22 mouse cellular contexts compared by ENCODE assay signal in genomic region chr3:63665307-63665706, GRCm38 (mm10).
DNase-seq lines count a peak whose midpoint lies in the region; ATAC-seq and TF ChIP-seq lines count a peak whose summit lies in the region.
"Had no signal": no experiment of that assay in that cellular context is flagged by ENCODE, and none has a peak within 500 bp of the region (broad histone marks: within the 10 kb centered on the region; RNA-seq: fewer than 3 reads in every experiment).

No protein-coding gene starts in this region.

- H3K36me3 ChIP-seq in hindbrain, embryonic 15.5 days, result no peaks in the 10 kb centered on the region
- H3K36me3 ChIP-seq in hindbrain, postnatal 0 days (ENCODE audit: insufficient read depth, low read length), result no peaks in the 10 kb centered on the region
- H3K36me3 ChIP-seq: embryonic facial prominence, embryonic 12.5 days; embryonic facial prominence, embryonic 15.5 days; forebrain, embryonic 12.5 days; hindbrain, embryonic 12.5 days had no signal

- WGBS in hindbrain, embryonic 15.5 days, result 72% methylated on average over 3 of the region's 3 CpGs
- 76% methylated on average over 3 of the region's 3 CpGs for WGBS in hindbrain, postnatal 0 days

- no peaks in the 10 kb centered on the region for H3K27me3 ChIP-seq in hindbrain, embryonic 15.5 days
- no peaks in the 10 kb centered on the region for H3K27me3 ChIP-seq in hindbrain, postnatal 0 days (ENCODE audit: insufficient read depth, low read length)
- H3K27me3 ChIP-seq: embryonic facial prominence, embryonic 12.5 days; embryonic facial prominence, embryonic 15.5 days; forebrain, embryonic 12.5 days; hindbrain, embryonic 12.5 days had no signal

- ATAC-seq in hindbrain, embryonic 15.5 days (ENCODE audit: low FRiP score, low read depth), result no peak
- no peak for ATAC-seq in hindbrain, postnatal 0 days
- ATAC-seq in megakaryocyte, adult 5-6 weeks (ENCODE audit: poor library complexity, severe bottlenecking), result peak; percentile 63
- ATAC-seq: activated CD4-positive, CD25-positive, alpha-beta regulatory T cell, adult 4 months; inflammation-experienced regulatory T-cells, adult 6 months; intestine, embryonic 16.5 days had no signal

- no peak overlapping the region for H3K9ac ChIP-seq in hindbrain, embryonic 15.5 days
- no peak overlapping the region for H3K9ac ChIP-seq in hindbrain, postnatal 0 days (replicated peaks; ENCODE audit: low read length)
- H3K9ac ChIP-seq: embryonic facial prominence, embryonic 12.5 days; embryonic facial prominence, embryonic 15.5 days; forebrain, embryonic 12.5 days; hindbrain, embryonic 12.5 days had no signal

- H3K4me1 ChIP-seq in hindbrain, embryonic 15.5 days (replicated peaks), result 0 out of 2 replicates have a peak, but pooled peaks cover 5% of the 10 kb centered on the region
- no peaks in the 10 kb centered on the region for H3K4me1 ChIP-seq in hindbrain, postnatal 0 days (ENCODE audit: insufficient read depth, low read length)
- H3K4me1 ChIP-seq: embryonic facial prominence, embryonic 12.5 days; embryonic facial prominence, embryonic 15.5 days; forebrain, embryonic 12.5 days; hindbrain, embryonic 12.5 days had no signal

- H3K4me3 ChIP-seq in hindbrain, embryonic 15.5 days, result no peak overlapping the region
- H3K4me3 ChIP-seq in hindbrain, postnatal 0 days (ENCODE audit: low read length), result no peak overlapping the region
- H3K4me3 ChIP-seq: embryonic facial prominence, embryonic 12.5 days; embryonic facial prominence, embryonic 15.5 days; forebrain, embryonic 12.5 days; hindbrain, embryonic 12.5 days had no signal

- H3K27ac ChIP-seq in hindbrain, embryonic 15.5 days (replicated peaks), result 0 out of 2 replicates have a peak overlapping the region, but pooled peaks have one; percentile 51
- no peak overlapping the region for H3K27ac ChIP-seq in hindbrain, postnatal 0 days
- H3K27ac ChIP-seq: embryonic facial prominence, embryonic 12.5 days; embryonic facial prominence, embryonic 15.5 days; forebrain, embryonic 12.5 days; hindbrain, embryonic 12.5 days had no signal

- no peak for DNase-seq in hindbrain, postnatal 0 days (ENCODE audit: low spot score)
- peak; percentile 17 for DNase-seq in 416B (ENCODE audit: low read depth)
- peak; percentile 3 for DNase-seq in brain, adult 2 months (ENCODE audit: low read depth, low spot score)
- DNase-seq in spleen, adult 12 weeks (ENCODE audit: low spot score), result no peak
- no peak for DNase-seq in urinary bladder, adult 18-20 months (ENCODE audit: low spot score in 2 of 2)
- DNase-seq: adrenal gland, adult 8-10 months; adrenal gland, postnatal 25 days; cerebellum, adult 18-20 months; cerebellum, adult 9-10 months; gastrocnemius, postnatal 10 days; gastrocnemius, postnatal 36 days; heart, adult 11 months had no signal

- H3K4me2 ChIP-seq in hindbrain, embryonic 15.5 days, result no peak overlapping the region
- no peak overlapping the region for H3K4me2 ChIP-seq in hindbrain, postnatal 0 days (ENCODE audit: low read depth, low read length)
- H3K4me2 ChIP-seq: embryonic facial prominence, embryonic 12.5 days; embryonic facial prominence, embryonic 15.5 days; forebrain, embryonic 12.5 days; heart, embryonic 11.5 days; hindbrain, embryonic 12.5 days had no signal

- H3K9me3 ChIP-seq in hindbrain, embryonic 15.5 days, result no peaks in the 10 kb centered on the region
- H3K9me3 ChIP-seq in hindbrain, postnatal 0 days (ENCODE audit: low read length), result no peaks in the 10 kb centered on the region
- H3K9me3 ChIP-seq: embryonic facial prominence, embryonic 12.5 days; embryonic facial prominence, embryonic 15.5 days; forebrain, embryonic 12.5 days; hindbrain, embryonic 12.5 days had no signal

- TF ChIP-seq CTCF in hindbrain, postnatal 0 days (IDR thresholded peaks at IDR 0.05; ENCODE audit: low read depth), result no peak

Comparison
In these comparisons a context has a peak if more than half of its experiments do, and no peak if none do; other contexts are left out.
1. DNase-seq: peak in 416B (single experiment) and brain, adult 2 months (single experiment); none in hindbrain, postnatal 0 days (single experiment), spleen, adult 12 weeks (single experiment) and urinary bladder, adult 18-20 months (0 of 2).